ENCODE assay signal across 20 mouse cellular contexts in genomic region chr5:41369907-41370306, GRCm38 (mm10).
DNase-seq lines count a peak whose midpoint lies in the region; ATAC-seq lines count a peak whose summit lies in the region.
"Had no signal": no experiment of that assay in that cellular context is flagged by ENCODE, and none has a peak within 500 bp of the region (broad histone marks: within the 10 kb centered on the region; RNA-seq: fewer than 3 reads in every experiment).

No protein-coding gene starts in this region.

- no peak overlapping the region for H3K27ac ChIP-seq in kidney, embryonic 16.5 days (ENCODE audit: low read length)
- no peak overlapping the region for H3K27ac ChIP-seq in limb, embryonic 11.5 days (replicated peaks; ENCODE audit: low read depth, low read length)
- H3K27ac ChIP-seq: forebrain, embryonic 12.5 days; heart, adult 2 months; heart, embryonic 15.5 days; liver, embryonic 15.5 days; midbrain, embryonic 15.5 days had no signal

- peak; percentile 31; the same call in 1 of the 2 replicates for ATAC-seq in kidney, embryonic 16.5 days (ENCODE audit: low FRiP score, low TSS enrichment)
- ATAC-seq in limb, embryonic 11.5 days (ENCODE audit: insufficient number of reproducible peaks, low FRiP score, low TSS enrichment, low read depth): peak; percentile 46
- ATAC-seq: inflammation-experienced regulatory T-cells, adult 6 months; midbrain, embryonic 15.5 days; Patski had no signal

- no peaks in the 10 kb centered on the region for H3K27me3 ChIP-seq in kidney, embryonic 16.5 days (ENCODE audit: insufficient read depth, low read length)
- no peaks in the 10 kb centered on the region for H3K27me3 ChIP-seq in limb, embryonic 11.5 days (ENCODE audit: control insufficient read depth, insufficient read depth, low read length)
- H3K27me3 ChIP-seq: forebrain, embryonic 12.5 days; heart, embryonic 15.5 days; liver, embryonic 15.5 days; megakaryocyte, embryonic 14.5 days; midbrain, embryonic 15.5 days; Patski had no signal

- 57% methylated on average over 3 of the region's 3 CpGs for WGBS in kidney, embryonic 16.5 days
- 58% methylated on average over 3 of the region's 3 CpGs for WGBS in limb, embryonic 11.5 days

- intact Hi-C loops in heart, postnatal 10 days (cut with DNase I): no loop called here

- no peak for DNase-seq in kidney, adult 9 months
- peak; percentile 19 for DNase-seq in embryo, embryonic 10 days (ENCODE audit: low spot score)
- DNase-seq in embryo, embryonic 11.5 days (ENCODE audit: low read depth, low spot score): peak; percentile 3
- DNase-seq in limb, embryonic 11.5 days (ENCODE audit: low spot score): peak; percentile 41
- DNase-seq in heart, postnatal 10 days: no peak
- no peak for DNase-seq in c-Kit-positive CD71-positive TER-119-positive erythroid progenitor cells, embryonic 14.5 days (ENCODE audit: low spot score)
- DNase-seq: adrenal gland, postnatal 10 days; gastrocnemius, postnatal 25 days; heart, adult 2 months; kidney, postnatal 10 days; thymus, postnatal 14 days had no signal

- H3K4me1 ChIP-seq in kidney, embryonic 16.5 days (ENCODE audit: insufficient read depth, low read length): no peaks in the 10 kb centered on the region
- peaks cover 5% of the 10 kb centered on the region; the same call in 1 of the 2 replicates for H3K4me1 ChIP-seq in limb, embryonic 11.5 days (ENCODE audit: control insufficient read depth, insufficient read depth, low read length)
- H3K4me1 ChIP-seq: forebrain, embryonic 12.5 days; heart, embryonic 15.5 days; liver, embryonic 15.5 days; megakaryocyte, embryonic 14.5 days; midbrain, embryonic 15.5 days had no signal

- H3K36me3 ChIP-seq in kidney, embryonic 16.5 days (ENCODE audit: insufficient read depth, low read length): no peaks in the 10 kb centered on the region
- no peaks in the 10 kb centered on the region for H3K36me3 ChIP-seq in limb, embryonic 11.5 days (ENCODE audit: control insufficient read depth, insufficient read depth, low read length)
- H3K36me3 ChIP-seq: forebrain, embryonic 12.5 days; heart, embryonic 15.5 days; liver, embryonic 15.5 days; midbrain, embryonic 15.5 days had no signal

- H3K9ac ChIP-seq in kidney, embryonic 16.5 days (replicated peaks; ENCODE audit: low read length): no peak overlapping the region
- H3K9ac ChIP-seq in limb, embryonic 11.5 days (ENCODE audit: low read length): no peak overlapping the region
- H3K9ac ChIP-seq: forebrain, embryonic 12.5 days; heart, embryonic 15.5 days; liver, embryonic 15.5 days; midbrain, embryonic 15.5 days had no signal

- no peak overlapping the region for H3K4me2 ChIP-seq in kidney, embryonic 16.5 days (replicated peaks; ENCODE audit: low read depth, low read length)
- H3K4me2 ChIP-seq in limb, embryonic 11.5 days (ENCODE audit: low read depth, severe bottlenecking): no peak overlapping the region
- H3K4me2 ChIP-seq: forebrain, embryonic 12.5 days; heart, embryonic 15.5 days; liver, embryonic 15.5 days; midbrain, embryonic 15.5 days had no signal

- H3K4me3 ChIP-seq in kidney, embryonic 16.5 days (ENCODE audit: low read length): no peak overlapping the region
- no peak overlapping the region for H3K4me3 ChIP-seq in limb, embryonic 11.5 days (ENCODE audit: low read depth, low read length)
- H3K4me3 ChIP-seq: forebrain, embryonic 12.5 days; heart, adult 2 months; heart, embryonic 15.5 days; liver, embryonic 15.5 days; megakaryocyte, embryonic 14.5 days; midbrain, embryonic 15.5 days; myocyte had no signal

- no peaks in the 10 kb centered on the region for H3K9me3 ChIP-seq in kidney, embryonic 16.5 days (ENCODE audit: low read length)
- H3K9me3 ChIP-seq in limb, embryonic 11.5 days (ENCODE audit: control insufficient read depth, low read length): no peaks in the 10 kb centered on the region
- H3K9me3 ChIP-seq: forebrain, embryonic 12.5 days; heart, embryonic 15.5 days; liver, embryonic 15.5 days; midbrain, embryonic 15.5 days had no signal

Comparison
In these comparisons a context has a peak if more than half of its experiments do, and no peak if none do; other contexts are left out.
1. DNase-seq: peak in embryo, embryonic 10 days (single experiment), embryo, embryonic 11.5 days (single experiment) and limb, embryonic 11.5 days (single experiment); none in kidney, adult 9 months (single experiment), heart, postnatal 10 days (0 of 2) and c-Kit-positive CD71-positive TER-119-positive erythroid progenitor cells, embryonic 14.5 days (single experiment).